25 mouse cellular contexts compared by ENCODE assay signal in the genomic region with DNA sequence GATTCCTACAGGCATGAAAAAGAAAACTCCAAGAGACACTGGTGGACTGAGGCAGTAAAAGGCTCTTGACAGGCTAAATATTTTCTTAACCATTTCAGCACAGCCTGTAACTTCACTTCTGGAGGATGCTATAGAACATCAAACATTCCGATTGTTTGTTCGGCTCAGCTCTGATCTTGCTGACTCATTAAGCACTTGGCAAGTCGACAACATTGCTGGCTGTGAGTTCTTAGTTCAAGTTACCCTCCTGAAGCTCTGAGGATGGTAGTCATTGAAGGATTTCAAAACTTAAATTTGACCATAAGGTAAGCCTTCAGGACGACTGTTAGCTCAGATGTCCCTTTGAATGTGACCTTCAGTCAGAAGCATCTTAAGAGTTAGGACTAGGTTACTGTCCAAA. TPM values are rescaled to one million over a fixed set of nuclear protein-coding genes. Genes with fewer than 3 reads are reported as not detected.
"Had no signal": no experiment of that assay in that cellular context is flagged by ENCODE, and none has a peak within 500 bp of the region (broad histone marks: within the 10 kb centered on the region; RNA-seq: fewer than 3 reads in every experiment).

No protein-coding gene starts in this region.

- H3K4me2 ChIP-seq: limb, embryonic 12.5 days; limb, embryonic 15.5 days; liver, embryonic 13.5 days; midbrain, embryonic 13.5 days; neural tube, embryonic 13.5 days had no signal

- H3K27me3 ChIP-seq: limb, embryonic 12.5 days; limb, embryonic 15.5 days; liver, embryonic 13.5 days; megakaryocyte, embryonic 14.5 days; midbrain, embryonic 13.5 days; neural tube, embryonic 13.5 days had no signal

- H3K4me1 ChIP-seq: megakaryocyte, embryonic 14.5 days had no signal

- H3K9ac ChIP-seq: limb, embryonic 12.5 days; limb, embryonic 15.5 days; liver, embryonic 13.5 days; midbrain, embryonic 13.5 days; neural tube, embryonic 13.5 days had no signal

- ATAC-seq: lung, postnatal 0 days; midbrain, embryonic 13.5 days; midbrain, embryonic 16.5 days had no signal

- DNase-seq: kidney, adult 18-20 months; kidney, adult 9 months; kidney, postnatal 14 days; kidney, postnatal 4 days; left cerebral cortex, postnatal 4 days; liver, embryonic 13.5 days; lung, adult 2 months; lung, postnatal 36 days; thymus, adult 2 months; thymus, postnatal 14 days; thymus, postnatal 4 days had no signal

- H3K27ac ChIP-seq: limb, embryonic 12.5 days; limb, embryonic 15.5 days; liver, embryonic 13.5 days; midbrain, embryonic 10.5 days; midbrain, embryonic 13.5 days; neural tube, embryonic 13.5 days; stomach, postnatal 0 days had no signal

- H3K4me3 ChIP-seq: limb, embryonic 12.5 days; limb, embryonic 15.5 days; liver, embryonic 13.5 days; megakaryocyte, embryonic 14.5 days; midbrain, embryonic 10.5 days; midbrain, embryonic 13.5 days; myocyte; neural tube, embryonic 13.5 days had no signal

- H3K36me3 ChIP-seq: limb, embryonic 12.5 days; limb, embryonic 15.5 days; liver, embryonic 13.5 days; midbrain, embryonic 10.5 days; midbrain, embryonic 13.5 days; neural tube, embryonic 13.5 days had no signal

- H3K9me3 ChIP-seq: limb, embryonic 15.5 days; liver, embryonic 13.5 days; megakaryocyte, embryonic 14.5 days; midbrain, embryonic 13.5 days had no signal

RNA-seq across cellular contexts. Expression of a gene that starts 1.0 kb away (rescaled TPM):
- total RNA-seq: monocyte, adult 5-6 weeks; neutrophil, adult 5-6 weeks had no signal

RNA-seq across cellular contexts. Expression of a gene that starts 31.1 kb away (rescaled TPM):
- total RNA-seq: monocyte, adult 5-6 weeks had no signal
- polyA plus RNA-seq: midbrain, embryonic 13.5 days; myocyte had no signal

RNA-seq across cellular contexts. Expression of a gene that starts 53.6 kb away (rescaled TPM):
- total RNA-seq: layer of hippocampus, adult 18-20 months; left cerebral cortex, postnatal 4 days; monocyte, adult 5-6 weeks; neutrophil, adult 5-6 weeks had no signal
- polyA plus RNA-seq: myocyte; stomach, embryonic 14.5 days had no signal
